Mouse (Mus musculus) stomach, embryonic 15.5 days (tissue): Measurements from ENCODE around the gene Dnajc17. TPM values are rescaled to one million over a fixed set of nuclear protein-coding genes. Genes with fewer than 3 reads are reported as not detected.
A peak's percentile ranks its signal among the peaks of the same experiment; 100 is the strongest.

Experiments used
- ATAC-seq: fragments of 200-750 bp; cut with Nextera tagmentation; 2 replicates; pipeline ENCODE4 v1.8.0; 2017; ENCODE audit warnings: low read depth, moderate number of reproducible peaks, moderate TSS enrichment; ENCODE audit not compliant: insufficient read depth, low FRiP score
- H3K27ac ChIP-seq: fragments of 300-500 bp; sonication (generic); 2 replicates; pipeline ENCODE4 v1.5.1; 2015; ENCODE audit warnings: mild to moderate bottlenecking, inconsistent platforms
- H3K27me3 ChIP-seq: fragments of 300-500 bp; sonication (generic); replicated peaks from 2 replicates; pipeline ENCODE4 v1.6.1; 2015; ENCODE audit warnings: inconsistent platforms
- H3K36me3 ChIP-seq: fragments of 300-500 bp; sonication (generic); 2 replicates; pipeline ENCODE4 v1.6.1; 2015; ENCODE audit warnings: inconsistent platforms
- H3K4me1 ChIP-seq: fragments of 300-500 bp; sonication (generic); 2 replicates; pipeline ENCODE4 v1.6.1; 2015; ENCODE audit warnings: inconsistent platforms
- H3K4me2 ChIP-seq: fragments of 300-500 bp; sonication (generic); 2 replicates; pipeline ENCODE4 v1.6.1; 2015; ENCODE audit warnings: mild to moderate bottlenecking, inconsistent platforms
- H3K4me3 ChIP-seq: fragments of 300-500 bp; sonication (generic); replicated peaks from 2 replicates; pipeline ENCODE4 v1.5.1; 2015; ENCODE audit warnings: inconsistent platforms
- H3K9ac ChIP-seq: fragments of 300-500 bp; sonication (generic); 2 replicates; pipeline ENCODE4 v1.6.1; 2015; ENCODE audit warnings: inconsistent platforms
- H3K9me3 ChIP-seq: fragments of 300-500 bp; sonication (generic); 2 replicates; pipeline ENCODE4 v1.6.1; 2016; ENCODE audit warnings: inconsistent platforms
- WGBS: fragments of 180-500 bp; shearing (Covaris S2); methylation state at CpG from one replicate; pipeline ENCODE4 v1.1.7; 2015; 5-methylcytosine and 5-hydroxymethylcytosine counted together
- polyA plus RNA-seq: library from polyadenylated mRNA; unstranded; fragments of >200 nt; fragmentation: Nextera tagmentation; extraction: Ambion mirVana; gene quantifications from 2 replicates; pipeline ENCODE4 v1.2.1, GENCODE M21; 2015

Gene Dnajc17
- polyA plus RNA-seq, 1 experiment from 2014 or later, result 18.5 TPM

- peaks cover 11% of the 10 kb centered on the region; the same call in 1 of the 2 replicates for H3K36me3 ChIP-seq
- H3K4me3 ChIP-seq, result peak overlapping the region; percentile 99
- peaks cover 11% of the 10 kb centered on the region; the same call in 1 of the 2 replicates for H3K4me1 ChIP-seq
- peak overlapping the region; percentile 88 for H3K4me2 ChIP-seq
- H3K27me3 ChIP-seq, result no peaks in the 10 kb centered on the region
- peak overlapping the region; percentile 92 for H3K9ac ChIP-seq
- 4% methylated on average over 34 of the region's 34 CpGs for WGBS
- peak overlapping the region; percentile 35; the same call in 1 of the 2 replicates for H3K27ac ChIP-seq
- peak; percentile 29 for ATAC-seq
- H3K9me3 ChIP-seq, result no peaks in the 10 kb centered on the region
These were observed 52.4 kb downstream of the Dnajc17 start for GRCm38 (mm10) chr2:119156081-119156680.

GRCm38 (mm10) chr2:119155388-119155787, 53.2 kb downstream of the Dnajc17 start:
- Histone ChIP-seq H3K4me3 (peak overlapping the region; percentile 99; the same call in 1 of the 2 replicates), H3K27me3 (no peaks in the 10 kb centered on the region), H3K9ac (no peak overlapping the region), H3K4me2 (peak overlapping the region; percentile 88), H3K36me3 (peaks cover 17% of the 10 kb centered on the region; the same call in 1 of the 2 replicates), H3K9me3 (no peaks in the 10 kb centered on the region), H3K4me1 (peaks cover 11% of the 10 kb centered on the region; the same call in 1 of the 2 replicates), H3K27ac (no peak overlapping the region)
- peak; percentile 77; the same call in 1 of the 2 replicates for ATAC-seq
- 68% methylated on average over 9 of the region's 9 CpGs for WGBS

GRCm38 (mm10) chr2:119154683-119155082, 53.9 kb downstream of the Dnajc17 start:
- WGBS, result 69% methylated on average over 2 of the region's 2 CpGs
- H3K9ac ChIP-seq, result no peak overlapping the region
- H3K9me3 ChIP-seq, result no peaks in the 10 kb centered on the region
- H3K4me3 ChIP-seq, result no peak overlapping the region
- H3K36me3 ChIP-seq, result peaks cover 22% of the 10 kb centered on the region; the same call in 1 of the 2 replicates
- H3K4me2 ChIP-seq, result no peak overlapping the region
- no peaks in the 10 kb centered on the region for H3K27me3 ChIP-seq
- ATAC-seq, result no peak; the same call in 1 of the 2 replicates
- H3K4me1 ChIP-seq, result peaks cover 11% of the 10 kb centered on the region; the same call in 1 of the 2 replicates
- H3K27ac ChIP-seq, result 0 out of 2 replicates have a peak overlapping the region, but pooled peaks have one; percentile 7

DNA sequence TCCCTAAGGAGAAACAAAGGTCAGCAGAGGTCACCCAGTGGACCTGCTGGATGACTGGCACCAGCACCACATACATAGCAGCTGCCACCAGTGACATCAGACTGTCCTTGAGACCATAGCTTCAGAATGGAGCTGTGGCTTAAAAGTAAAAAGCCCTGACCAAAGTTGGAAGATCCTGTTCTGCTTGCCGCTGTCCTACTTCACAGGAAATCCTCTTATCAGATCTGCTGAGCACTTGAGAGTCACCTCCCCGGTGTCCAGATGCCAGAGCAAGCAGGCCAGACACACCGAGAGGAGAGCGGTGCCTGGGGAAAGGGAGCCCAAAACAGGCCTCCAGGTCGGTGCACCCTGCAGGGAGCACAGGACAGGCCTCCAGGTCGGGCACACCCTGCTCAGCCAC, 56.3 kb downstream of the Dnajc17 start:
- Histone ChIP-seq H3K27me3 (no peaks in the 10 kb centered on the region), H3K4me1 (peaks cover 8% of the 10 kb centered on the region; the same call in 1 of the 2 replicates), H3K9ac (no peak overlapping the region), H3K9me3 (no peaks in the 10 kb centered on the region), H3K4me2 (no peak overlapping the region), H3K27ac (no peak overlapping the region), H3K36me3 (peaks cover 37% of the 10 kb centered on the region; the same call in 1 of the 2 replicates), H3K4me3 (no peak overlapping the region)
- 83% methylated on average over 6 of the region's 6 CpGs for WGBS
- no peak for ATAC-seq

- ATAC-seq, result no peak
- no peak overlapping the region for H3K27ac ChIP-seq
- H3K27me3 ChIP-seq, result no peaks in the 10 kb centered on the region
- no peak overlapping the region for H3K4me3 ChIP-seq
- H3K9me3 ChIP-seq, result no peaks in the 10 kb centered on the region
- WGBS, result 84% methylated on average over 8 of the region's 8 CpGs
- H3K4me1 ChIP-seq, result no peaks in the 10 kb centered on the region
- H3K9ac ChIP-seq, result no peak overlapping the region
- H3K4me2 ChIP-seq, result no peak overlapping the region
- H3K36me3 ChIP-seq, result peaks cover 64% of the 10 kb centered on the region
These were observed 60.8 kb downstream of the Dnajc17 start for GRCm38 (mm10) chr2:119147775-119148174.

DNA sequence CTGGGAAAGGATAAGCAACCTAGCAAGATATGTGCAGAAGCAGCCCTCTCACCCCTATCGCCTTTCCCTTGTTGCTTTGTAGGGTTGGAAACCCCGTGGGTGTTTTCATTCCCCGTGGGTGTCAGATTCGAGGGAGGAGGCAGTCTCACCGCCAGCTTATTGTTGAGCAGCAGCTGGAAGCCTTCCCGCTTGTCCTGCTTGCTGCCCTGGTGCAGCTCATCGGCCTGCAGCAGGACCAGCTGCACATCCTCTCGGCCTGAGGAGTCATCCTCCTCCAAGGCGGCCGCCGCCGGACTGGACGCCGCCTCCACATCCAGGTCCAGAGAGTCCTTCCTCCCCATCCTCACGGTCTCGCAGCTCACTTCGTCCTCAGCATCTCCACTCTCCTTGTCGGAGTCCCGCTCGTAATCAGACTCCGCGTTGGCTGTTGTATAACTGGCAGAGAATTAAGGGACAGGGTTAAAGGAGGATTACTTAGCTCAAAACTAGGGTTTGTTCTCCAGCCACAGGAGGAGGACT, 61.4 kb downstream of the Dnajc17 start:
- 80% methylated on average over 22 of the region's 22 CpGs for WGBS
- Histone ChIP-seq H3K27ac (no peak overlapping the region), H3K9me3 (no peaks in the 10 kb centered on the region), H3K4me2 (no peak overlapping the region), H3K4me1 (no peaks in the 10 kb centered on the region), H3K9ac (no peak overlapping the region), H3K36me3 (peaks cover 66% of the 10 kb centered on the region), H3K4me3 (no peak overlapping the region), H3K27me3 (no peaks in the 10 kb centered on the region)
- ATAC-seq, result no peak

DNA sequence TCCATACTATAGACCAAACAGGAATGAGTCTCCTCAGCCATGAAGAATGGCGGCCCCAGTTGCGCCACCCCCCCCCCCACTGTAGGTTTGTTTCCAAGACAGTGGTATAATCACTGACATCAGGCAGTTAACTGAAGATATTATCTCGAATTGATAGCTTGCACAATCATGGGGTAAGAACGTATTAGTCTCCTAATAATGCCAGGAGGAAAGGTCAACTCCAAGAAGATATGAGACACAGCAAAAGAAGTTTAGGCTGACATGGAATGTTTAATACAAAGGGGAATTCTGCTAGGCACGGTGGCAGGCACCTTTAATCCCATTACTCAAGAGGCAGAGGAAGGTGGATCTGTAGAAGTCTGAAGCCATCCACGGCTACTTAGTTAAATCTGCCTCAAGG, 62.2 kb downstream of the Dnajc17 start:
- H3K4me1 ChIP-seq, result no peaks in the 10 kb centered on the region
- peaks cover 63% of the 10 kb centered on the region for H3K36me3 ChIP-seq
- no peak overlapping the region for H3K4me3 ChIP-seq
- WGBS, result 87% methylated on average over 6 of the region's 6 CpGs
- no peak for ATAC-seq
- no peak overlapping the region for H3K9ac ChIP-seq
- no peak overlapping the region for H3K4me2 ChIP-seq
- no peaks in the 10 kb centered on the region for H3K9me3 ChIP-seq
- no peak overlapping the region for H3K27ac ChIP-seq
- no peaks in the 10 kb centered on the region for H3K27me3 ChIP-seq

GRCm38 (mm10) chr2:119145199-119145598, 63.4 kb downstream of the Dnajc17 start:
- H3K9ac ChIP-seq, result no peak overlapping the region
- H3K4me1 ChIP-seq, result no peaks in the 10 kb centered on the region
- peaks cover 55% of the 10 kb centered on the region for H3K36me3 ChIP-seq
- no peak overlapping the region for H3K4me2 ChIP-seq
- no peak for ATAC-seq
- no peak overlapping the region for H3K27ac ChIP-seq
- 95% methylated on average over 2 of the region's 2 CpGs for WGBS
- no peaks in the 10 kb centered on the region for H3K27me3 ChIP-seq
- no peak overlapping the region for H3K4me3 ChIP-seq
- H3K9me3 ChIP-seq, result no peaks in the 10 kb centered on the region

DNA sequence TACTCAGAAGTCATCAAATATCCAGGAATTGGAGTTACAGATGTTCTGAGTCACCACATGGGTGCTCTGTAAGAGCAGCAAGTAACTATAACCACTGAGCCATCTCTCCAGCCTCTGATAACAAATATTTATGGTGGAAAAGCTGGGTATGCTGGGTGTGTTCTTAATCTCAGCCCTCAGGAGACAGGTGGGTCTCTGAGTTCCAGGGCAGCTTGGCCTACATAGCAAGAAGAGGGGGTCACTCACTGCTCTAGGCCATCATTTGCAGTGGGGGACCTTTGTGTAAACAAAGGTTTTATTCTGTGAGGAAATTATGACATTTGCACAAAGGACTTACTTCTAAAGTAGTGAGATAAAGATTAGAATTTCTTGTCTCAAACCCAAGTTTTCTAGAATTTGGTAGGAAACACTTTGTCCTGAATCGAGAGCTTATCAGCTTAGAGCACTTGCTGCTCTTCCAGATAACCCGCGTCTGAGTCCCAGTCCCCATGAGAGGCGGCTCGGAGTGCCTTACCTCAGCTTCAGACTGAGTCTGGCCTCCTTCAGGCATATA, 72.2 kb downstream of the Dnajc17 start:
- H3K9ac ChIP-seq, result no peak overlapping the region
- no peaks in the 10 kb centered on the region for H3K27me3 ChIP-seq
- ATAC-seq, result peak; percentile 85; the same call in 1 of the 2 replicates
- H3K4me3 ChIP-seq, result no peak overlapping the region
- WGBS, result 77% methylated on average over 5 of the region's 5 CpGs
- no peak overlapping the region for H3K4me2 ChIP-seq
- peaks cover 32% of the 10 kb centered on the region for H3K36me3 ChIP-seq
- H3K27ac ChIP-seq, result no peak overlapping the region
- H3K9me3 ChIP-seq, result no peaks in the 10 kb centered on the region
- no peaks in the 10 kb centered on the region for H3K4me1 ChIP-seq

Other genes with a start within 250 kb of the Dnajc17 start
- 22.3 and 24.7 TPM in 2 replicates for gene Ccdc32, start 179.4 kb downstream of the Dnajc17 start, polyA plus RNA-seq
- 3.9 and 4.1 TPM in 2 replicates for gene Rpusd2, start 174.0 kb downstream of the Dnajc17 start, polyA plus RNA-seq
- 52.2 and 57.6 TPM in 2 replicates for gene Knl1, start 161.7 kb downstream of the Dnajc17 start, polyA plus RNA-seq
- 42.1 and 49.5 TPM in 2 replicates for gene Rad51, start 96.0 kb downstream of the Dnajc17 start, polyA plus RNA-seq
- gene Rmdn3, start 51.8 kb downstream of the Dnajc17 start, polyA plus RNA-seq, result 36.6 and 40.5 TPM in 2 replicates
- 9.2 and 16.4 TPM in 2 replicates for gene Gchfr, start 41.0 kb downstream of the Dnajc17 start, polyA plus RNA-seq
- 0.90 and 1.1 TPM in 2 replicates for gene Gm14137, start 34.3 kb downstream of the Dnajc17 start, polyA plus RNA-seq
- 48.7 and 58.0 TPM in 2 replicates for gene Zfyve19, start 178 bp downstream of the Dnajc17 start, polyA plus RNA-seq
- 3.0 and 4.4 TPM in 2 replicates for gene Ppp1r14d, start 21.1 kb upstream of the Dnajc17 start, polyA plus RNA-seq
- 74.8 and 80.2 TPM in 2 replicates for gene Spint1, start 28.6 kb upstream of the Dnajc17 start, polyA plus RNA-seq
- gene Rhov, start 62.5 kb upstream of the Dnajc17 start, polyA plus RNA-seq, result 27.1 and 28.4 TPM in 2 replicates
- 16.4 and 18.0 TPM in 2 replicates for gene Vps18, start 79.9 kb upstream of the Dnajc17 start, polyA plus RNA-seq
- gene Dll4, start 117.0 kb upstream of the Dnajc17 start, polyA plus RNA-seq, result 7.0 and 8.7 TPM in 2 replicates
- 1.6 TPM in 2 replicates for gene Chac1, start 142.4 kb upstream of the Dnajc17 start, polyA plus RNA-seq